Mouse (Mus musculus) stomach, embryonic 14.5 days (tissue): ENCODE results near the gene Def6. TPM values are rescaled to one million over a fixed set of nuclear protein-coding genes. Genes with fewer than 3 reads are reported as not detected.

Experiments used
- ATAC-seq: fragments of 200-750 bp; cut with Nextera tagmentation; 2 replicates; pipeline ENCODE4 v1.8.0; 2017; ENCODE audit warnings: low read depth, moderate TSS enrichment; ENCODE audit not compliant: insufficient number of reproducible peaks, insufficient read depth, low FRiP score
- H3K27ac ChIP-seq: fragments of 300-500 bp; sonication (generic); 2 replicates; pipeline ENCODE4 v1.5.1; 2014; ENCODE audit warnings: mild to moderate bottlenecking, low read length, moderate library complexity, mixed read lengths
- H3K27me3 ChIP-seq: fragments of 300-500 bp; sonication (generic); 2 replicates; pipeline ENCODE4 v1.6.1; 2014; ENCODE audit warnings: low read length, control low read depth, mixed read lengths; ENCODE audit not compliant: control insufficient read depth, insufficient read depth
- H3K36me3 ChIP-seq: fragments of 300-500 bp; sonication (generic); 2 replicates; pipeline ENCODE4 v1.6.1; 2014; ENCODE audit warnings: mild to moderate bottlenecking, control low read depth, low read length, moderate library complexity, mixed read lengths; ENCODE audit not compliant: control insufficient read depth, insufficient read depth
- H3K4me1 ChIP-seq: fragments of 300-500 bp; sonication (generic); 2 replicates; pipeline ENCODE4 v1.6.1; 2014; ENCODE audit warnings: low read length, control low read depth, mixed read lengths; ENCODE audit not compliant: control insufficient read depth, insufficient read depth
- H3K4me2 ChIP-seq: fragments of 300-500 bp; sonication (generic); replicated peaks from 2 replicates; pipeline ENCODE4 v1.6.1; 2014; ENCODE audit warnings: low read depth, low read length, control low read depth
- H3K4me3 ChIP-seq: fragments of 300-500 bp; sonication (generic); 2 replicates; pipeline ENCODE4 v1.5.1; 2014; ENCODE audit warnings: low read depth, low read length, control low read depth
- H3K9ac ChIP-seq: fragments of 300-500 bp; sonication (generic); replicated peaks from 2 replicates; pipeline ENCODE4 v1.6.1; 2014; ENCODE audit warnings: low read depth, mild to moderate bottlenecking, control low read depth, low read length, moderate library complexity, mixed read lengths
- H3K9me3 ChIP-seq: fragments of 300-500 bp; sonication (generic); 2 replicates; pipeline ENCODE4 v1.6.1; 2016; ENCODE audit warnings: low read depth, low read length, control low read depth; ENCODE audit not compliant: control insufficient read depth
- WGBS: fragments of 180-500 bp; shearing (Covaris S2); extraction: QIAGEN DNeasy Blood & Tissue Kit; methylation state at CpG from one replicate; pipeline ENCODE4 v1.1.7; 2014; 5-methylcytosine and 5-hydroxymethylcytosine counted together
- polyA plus RNA-seq: library from polyadenylated mRNA; unstranded; fragments of >200 nt; fragmentation: Nextera tagmentation; extraction: Ambion mirVana; gene quantifications from 2 replicates; pipeline ENCODE4 v1.2.1, GENCODE M21; 2014

Gene Def6
- polyA plus RNA-seq, 1 experiment from 2014 or later: 4.1 TPM

- no peak for ATAC-seq
- no peak overlapping the region for H3K4me2 ChIP-seq
- H3K9me3 ChIP-seq: no peaks in the 10 kb centered on the region
- 85% methylated on average over 6 of the region's 6 CpGs for WGBS
- peaks cover 12% of the 10 kb centered on the region; the same call in 1 of the 2 replicates for H3K4me1 ChIP-seq
- no peak overlapping the region for H3K9ac ChIP-seq
- H3K27me3 ChIP-seq: no peaks in the 10 kb centered on the region
- H3K4me3 ChIP-seq: no peak overlapping the region
- H3K27ac ChIP-seq: no peak overlapping the region
- H3K36me3 ChIP-seq: no peaks in the 10 kb centered on the region; the same call in none of the 2 replicates
These were observed 30.3 kb downstream of the Def6 start for GRCm38 (mm10) chr17:28237874-28238273.

GRCm38 (mm10) chr17:28240846-28241245 is 33.3 kb downstream of the Def6 start:
- 88% methylated on average over 5 of the region's 5 CpGs for WGBS
- Histone ChIP-seq H3K9ac (no peak overlapping the region), H3K27me3 (no peaks in the 10 kb centered on the region), H3K36me3 (no peaks in the 10 kb centered on the region; the same call in none of the 2 replicates), H3K4me3 (no peak overlapping the region), H3K4me1 (peaks cover 15% of the 10 kb centered on the region; the same call in 1 of the 2 replicates), H3K4me2 (no peak overlapping the region), H3K9me3 (no peaks in the 10 kb centered on the region), H3K27ac (no peak overlapping the region)
- no peak for ATAC-seq

- peaks cover 15% of the 10 kb centered on the region; the same call in 1 of the 2 replicates for H3K4me1 ChIP-seq
- no peak overlapping the region for H3K4me2 ChIP-seq
- no peak overlapping the region for H3K27ac ChIP-seq
- no peaks in the 10 kb centered on the region for H3K9me3 ChIP-seq
- no peak overlapping the region for H3K9ac ChIP-seq
- 72% methylated on average over 6 of the region's 6 CpGs for WGBS
- H3K4me3 ChIP-seq: no peak overlapping the region
- no peaks in the 10 kb centered on the region; the same call in none of the 2 replicates for H3K36me3 ChIP-seq
- H3K27me3 ChIP-seq: no peaks in the 10 kb centered on the region
- no peak for ATAC-seq
These were observed 34.7 kb downstream of the Def6 start for GRCm38 (mm10) chr17:28242296-28242695.

GRCm38 (mm10) chr17:28244214-28244613 is 36.6 kb downstream of the Def6 start:
- H3K27me3 ChIP-seq: no peaks in the 10 kb centered on the region
- ATAC-seq: no peak
- peaks cover 15% of the 10 kb centered on the region; the same call in 1 of the 2 replicates for H3K4me1 ChIP-seq
- H3K9me3 ChIP-seq: no peaks in the 10 kb centered on the region
- 0 out of 2 replicates have a peak overlapping the region, but pooled peaks have one; percentile 33 for H3K27ac ChIP-seq
- H3K9ac ChIP-seq: no peak overlapping the region
- WGBS: 85% methylated on average over 6 of the region's 6 CpGs
- H3K36me3 ChIP-seq: no peaks in the 10 kb centered on the region; the same call in none of the 2 replicates
- H3K4me2 ChIP-seq: no peak overlapping the region
- no peak overlapping the region for H3K4me3 ChIP-seq

- Histone ChIP-seq H3K4me2 (no peak overlapping the region), H3K9me3 (no peaks in the 10 kb centered on the region), H3K9ac (no peak overlapping the region), H3K4me3 (no peak overlapping the region), H3K27me3 (no peaks in the 10 kb centered on the region), H3K36me3 (no peaks in the 10 kb centered on the region; the same call in none of the 2 replicates), H3K27ac (no peak overlapping the region), H3K4me1 (peaks cover 15% of the 10 kb centered on the region; the same call in 1 of the 2 replicates)
- ATAC-seq: peak; percentile 59; the same call in 1 of the 2 replicates
- WGBS: 39% methylated on average over 6 of the region's 6 CpGs
These were observed 37.1 kb downstream of the Def6 start for GRCm38 (mm10) chr17:28244714-28245113.

GRCm38 (mm10) chr17:28246640-28247039 is 39.1 kb downstream of the Def6 start:
- peaks cover 15% of the 10 kb centered on the region; the same call in 1 of the 2 replicates for H3K4me1 ChIP-seq

GRCm38 (mm10) chr17:28247613-28248012 is 40.0 kb downstream of the Def6 start:
- no peaks in the 10 kb centered on the region for H3K27me3 ChIP-seq
- no peaks in the 10 kb centered on the region for H3K9me3 ChIP-seq
- H3K36me3 ChIP-seq: no peaks in the 10 kb centered on the region; the same call in 1 of the 2 replicates
- WGBS: 56% methylated on average over 6 of the region's 6 CpGs
- H3K9ac ChIP-seq: no peak overlapping the region
- no peak overlapping the region for H3K4me2 ChIP-seq
- no peak overlapping the region for H3K4me3 ChIP-seq
- H3K27ac ChIP-seq: no peak overlapping the region
- no peak for ATAC-seq
- peaks cover 11% of the 10 kb centered on the region; the same call in 1 of the 2 replicates for H3K4me1 ChIP-seq

More at GRCm38 (mm10) chr17:28246640-28247039, 39.1 kb downstream of the Def6 start:
- ATAC-seq: no peak
- Histone ChIP-seq H3K27ac (no peak overlapping the region), H3K36me3 (no peaks in the 10 kb centered on the region; the same call in none of the 2 replicates), H3K4me3 (no peak overlapping the region), H3K4me2 (no peak overlapping the region), H3K9me3 (no peaks in the 10 kb centered on the region), H3K27me3 (no peaks in the 10 kb centered on the region), H3K9ac (no peak overlapping the region)
- WGBS: 75% methylated on average over 11 of the region's 11 CpGs

GRCm38 (mm10) chr17:28249062-28249461 is 41.5 kb downstream of the Def6 start:
- Histone ChIP-seq H3K4me2 (no peak overlapping the region), H3K9ac (no peak overlapping the region), H3K27ac (no peak overlapping the region), H3K4me1 (peaks cover 11% of the 10 kb centered on the region; the same call in 1 of the 2 replicates), H3K36me3 (no peaks in the 10 kb centered on the region; the same call in 1 of the 2 replicates), H3K9me3 (no peaks in the 10 kb centered on the region), H3K4me3 (no peak overlapping the region), H3K27me3 (no peaks in the 10 kb centered on the region)
- 61% methylated on average over 12 of the region's 12 CpGs for WGBS
- ATAC-seq: no peak
